Mouse (Mus musculus) telencephalon, adult 2 months (tissue): Measurements from ENCODE around the gene Ndufb2.

Experiments used
- DNase-seq: peaks from one replicate; pipeline ENCODE4 v3.0.0-alpha.2; 2011; ENCODE audit warnings: low read depth, low spot score

Gene Ndufb2

GRCm38 (mm10) chr6:39579552-39579951, 12.8 kb upstream of the Ndufb2 start:
- DNase-seq, result peak; percentile 29

DNA sequence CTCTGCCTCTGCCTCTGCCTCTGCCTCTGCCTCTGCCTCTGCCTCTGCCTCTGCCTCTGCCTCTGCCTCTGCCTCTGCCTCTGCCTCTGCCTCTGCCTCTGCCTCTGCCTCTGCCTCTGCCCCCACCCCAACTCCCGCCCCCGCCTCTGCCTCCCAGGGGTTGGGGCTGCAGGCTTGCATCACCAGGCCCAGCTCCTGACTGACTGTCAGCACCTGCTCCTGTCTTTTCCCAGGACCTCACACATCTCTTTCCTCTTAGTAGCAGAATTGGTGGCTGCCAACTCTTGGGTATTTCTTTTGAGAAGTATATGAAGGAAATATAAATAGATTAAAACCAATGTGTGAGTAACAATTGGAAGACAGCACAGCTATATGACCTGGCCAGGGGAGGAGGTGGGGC, 11.8 kb upstream of the Ndufb2 start:
- no peak for DNase-seq

GRCm38 (mm10) chr6:39581087-39581784, 11.1 kb upstream of the Ndufb2 start:
- DNase-seq, result no peak

- DNase-seq, result no peak
These were observed 6.9 kb upstream of the Ndufb2 start, which contains the start of gene Gm42420 for GRCm38 (mm10) chr6:39585517-39585916. Gene Gm42420 (plus strand): TSS chr6:39585753.

- DNase-seq, result no peak
These were observed 893 bp upstream of the Ndufb2 start for GRCm38 (mm10) chr6:39591481-39591880.

GRCm38 (mm10) chr6:39600851-39601250, 8.5 kb downstream of the Ndufb2 start:
- no peak for DNase-seq

- no peak for DNase-seq
These were observed 9.5 kb downstream of the Ndufb2 start for GRCm38 (mm10) chr6:39601828-39602227.

DNA sequence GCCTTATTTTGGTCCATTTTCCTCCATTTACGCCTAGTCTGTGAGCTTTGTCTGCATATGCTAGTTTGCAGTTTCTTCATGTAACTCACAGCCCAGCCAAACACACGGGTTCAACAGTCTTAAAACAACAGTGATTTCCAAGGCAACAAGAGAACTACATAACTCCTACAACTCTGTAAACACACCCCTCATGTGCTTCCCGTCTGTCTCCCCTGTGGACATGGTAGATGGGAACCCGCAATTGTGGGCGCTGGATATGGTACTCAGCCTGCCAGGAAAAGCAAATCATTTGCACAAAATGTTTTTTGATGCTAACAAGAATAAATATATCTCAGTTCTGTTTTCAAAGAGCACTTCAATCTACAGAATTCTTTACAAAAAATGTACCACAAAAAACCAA, 12.2 kb downstream of the Ndufb2 start:
- DNase-seq, result no peak

GRCm38 (mm10) chr6:39606056-39606455, 13.7 kb downstream of the Ndufb2 start:
- DNase-seq, result no peak

DNA sequence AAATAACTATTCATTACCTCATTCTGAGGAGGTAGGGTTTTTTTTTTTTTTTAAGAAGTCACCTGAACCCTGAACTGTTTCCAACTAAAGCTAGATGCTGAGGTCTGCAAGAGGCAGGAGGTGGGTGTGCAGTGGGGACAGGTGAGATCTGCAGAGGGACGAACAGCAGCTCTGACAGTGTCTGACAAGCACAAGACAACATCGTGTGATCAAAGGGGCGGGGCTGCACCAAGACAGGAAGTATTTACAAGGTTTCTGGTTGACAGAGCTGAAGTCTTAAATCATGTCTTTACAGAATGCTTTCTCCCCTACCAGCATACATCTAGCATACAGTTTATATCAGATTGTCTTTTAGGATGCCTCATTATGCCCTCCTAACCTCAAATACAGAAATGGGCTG, 14.5 kb downstream of the Ndufb2 start:
- no peak for DNase-seq

DNA sequence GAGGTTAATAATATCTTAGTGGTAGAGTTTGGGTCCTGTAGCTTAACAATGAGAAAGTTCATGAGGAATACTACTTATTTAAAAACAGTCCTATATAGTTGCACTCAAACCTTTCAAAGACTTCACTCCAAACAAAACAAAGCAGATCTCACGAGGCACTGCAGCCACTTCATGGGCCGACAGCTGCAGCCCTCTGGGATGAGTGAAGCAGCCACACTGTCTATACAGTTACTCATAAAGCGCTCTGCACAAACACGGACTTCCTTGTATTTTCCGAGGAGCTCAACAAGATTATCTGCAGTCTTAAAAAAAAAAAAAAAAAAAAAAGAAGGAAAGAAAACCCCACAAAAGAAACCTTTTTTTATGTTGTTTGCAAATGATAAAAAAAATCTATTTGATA, 15.0 kb downstream of the Ndufb2 start:
- DNase-seq, result no peak

DNA sequence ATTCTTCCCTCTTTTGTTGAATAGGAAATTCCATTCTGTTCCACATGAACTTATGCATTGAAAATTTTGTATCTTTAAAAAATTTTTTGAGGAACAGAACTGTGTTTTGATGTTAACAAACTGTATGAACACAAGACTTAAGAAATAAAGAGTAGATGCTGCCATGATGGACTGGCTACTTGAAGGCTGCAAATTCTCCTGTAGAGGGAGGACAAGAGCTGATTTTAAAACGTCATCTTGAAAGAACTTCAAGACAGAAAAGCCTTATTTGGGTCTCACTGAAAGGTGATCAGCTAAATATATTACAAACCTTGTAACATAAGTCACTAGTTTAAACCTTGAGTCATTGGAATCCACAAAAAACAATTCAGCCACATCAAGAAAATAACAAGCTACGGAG, 17.8 kb downstream of the Ndufb2 start:
- DNase-seq, result no peak

GRCm38 (mm10) chr6:39611296-39611695, 18.9 kb downstream of the Ndufb2 start:
- no peak for DNase-seq
